Mouse (Mus musculus): ENCODE data around the gene BC029722.

The BC029722 gene

DNA sequence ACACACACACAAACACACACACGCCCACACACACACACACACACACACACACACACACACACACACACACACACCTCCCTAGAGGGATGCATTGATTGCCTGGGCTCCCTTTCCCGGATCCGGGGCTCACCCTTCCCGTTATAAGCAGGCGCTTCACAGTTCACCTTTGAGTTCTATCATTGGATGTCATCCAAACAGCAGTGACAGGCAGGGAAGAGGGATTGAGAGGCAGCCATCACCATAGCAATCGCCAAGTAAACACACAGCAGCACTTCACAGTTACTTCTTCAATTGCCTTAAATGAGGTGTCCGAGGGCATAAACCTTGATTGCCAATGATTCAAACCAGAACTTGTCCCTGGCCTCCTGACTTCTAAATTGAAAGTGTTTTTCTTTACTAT lies 40.2 kb downstream of the BC029722 start:
- DNase-seq (ENCODE audit: low spot score) = no peak

DNA sequence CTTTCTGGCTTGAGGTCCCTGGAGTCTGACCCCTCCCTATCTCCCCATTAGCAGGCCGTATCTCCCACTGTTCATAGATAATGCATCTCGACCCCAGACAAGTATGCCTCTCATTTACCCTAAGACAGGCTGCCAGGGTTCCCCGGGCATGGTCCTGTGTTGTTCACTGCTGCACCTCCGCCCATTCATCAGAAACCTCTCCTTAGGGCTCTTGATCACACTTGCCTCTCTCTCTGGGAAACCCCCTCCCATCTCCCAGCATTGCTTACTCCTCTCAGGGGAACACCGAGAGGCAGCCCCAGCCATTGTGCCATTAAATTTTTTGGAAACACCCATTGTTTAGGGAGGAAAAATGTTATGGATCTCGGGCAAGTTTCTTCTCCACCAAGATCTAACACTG lies 41.2 kb downstream of the BC029722 start:
- no peak for DNase-seq (ENCODE audit: low spot score)

DNA sequence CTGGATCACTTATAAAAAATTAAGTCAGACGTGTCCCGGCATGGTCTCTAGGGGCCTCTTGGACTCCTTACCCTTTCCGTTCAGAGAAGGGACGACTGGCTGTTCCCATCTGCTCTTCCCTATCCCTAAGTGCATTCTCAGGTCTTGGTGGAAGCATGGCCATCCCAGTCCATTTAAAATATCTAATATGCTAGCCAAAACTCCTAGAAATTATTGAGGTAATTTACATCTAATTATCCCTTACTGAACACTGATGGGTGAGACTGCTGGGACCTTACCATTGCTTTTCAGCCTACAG lies 41.6 kb downstream of the BC029722 start:
- no peak for DNase-seq (ENCODE audit: low spot score)

DNA sequence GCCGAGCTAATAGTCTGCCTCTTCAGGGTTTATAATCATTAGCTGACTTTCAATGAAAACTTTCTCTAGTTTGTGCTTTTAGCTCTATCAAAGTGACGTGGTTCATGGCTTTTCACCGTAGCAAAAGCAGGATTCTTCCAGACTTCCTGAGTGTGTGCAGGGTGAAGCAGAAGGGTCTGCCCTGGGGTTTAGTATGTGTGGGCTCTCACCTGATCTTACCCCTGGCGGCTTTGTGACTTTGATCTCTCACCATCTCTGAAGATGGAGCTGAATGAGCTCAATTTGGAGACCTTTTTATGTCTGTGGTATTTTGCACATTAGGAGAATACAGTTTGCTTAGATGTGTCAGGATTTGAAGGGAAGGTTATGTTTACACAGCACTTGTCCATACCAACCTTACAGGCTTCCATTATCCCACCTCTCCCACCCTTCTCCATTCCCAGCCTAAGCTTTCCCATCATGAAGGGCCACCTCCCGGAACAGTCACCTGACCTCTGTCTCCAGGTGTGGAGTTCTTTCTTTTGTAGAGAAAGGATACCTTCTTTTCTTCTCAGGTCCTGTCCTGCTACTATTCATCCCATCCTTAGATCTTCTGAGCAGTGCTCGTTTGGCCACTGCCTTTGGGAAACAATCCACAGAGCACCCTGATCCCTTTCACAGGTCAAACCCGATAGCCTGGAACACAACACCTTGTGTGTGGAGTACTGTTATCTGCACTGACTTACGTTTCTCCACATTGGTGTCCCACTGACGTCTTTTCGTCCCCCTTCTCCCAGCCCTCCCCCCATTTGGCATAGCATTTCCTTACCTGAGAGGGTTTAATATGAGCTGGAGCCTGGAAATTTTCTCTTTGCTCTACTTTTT lies 42.2 kb downstream of the BC029722 start:
- no peak for DNase-seq (ENCODE audit: low spot score)

DNA sequence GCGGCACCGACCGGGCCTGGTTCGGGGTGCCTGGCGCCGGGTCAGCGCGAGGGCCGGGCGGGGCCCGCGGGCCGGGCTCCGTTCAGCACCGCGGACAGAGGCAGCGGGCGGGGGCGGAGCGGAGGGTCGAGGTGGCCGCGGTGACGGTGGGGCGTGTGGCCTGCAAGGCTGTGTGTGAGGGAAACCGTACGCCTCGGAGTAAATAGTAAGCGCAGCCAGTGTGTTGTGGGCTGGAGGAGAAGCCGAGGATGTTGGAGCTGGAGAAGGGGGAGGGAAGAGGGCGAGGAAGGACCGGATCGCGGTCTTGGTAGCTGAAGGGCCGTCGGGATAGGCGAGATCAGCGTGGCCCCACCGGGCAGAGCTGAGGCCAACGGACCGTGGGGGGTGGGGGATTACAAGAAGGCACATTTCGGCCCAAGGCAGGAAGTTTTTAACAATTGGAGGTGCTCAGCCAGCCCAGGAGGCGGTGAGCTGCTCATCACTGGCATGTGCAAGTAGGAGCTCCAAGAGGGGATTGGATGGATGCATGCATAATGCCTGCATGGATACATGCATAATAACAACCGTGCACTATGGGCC lies 43.5 kb downstream of the BC029722 start:
- no peak for DNase-seq (ENCODE audit: low spot score)

DNA sequence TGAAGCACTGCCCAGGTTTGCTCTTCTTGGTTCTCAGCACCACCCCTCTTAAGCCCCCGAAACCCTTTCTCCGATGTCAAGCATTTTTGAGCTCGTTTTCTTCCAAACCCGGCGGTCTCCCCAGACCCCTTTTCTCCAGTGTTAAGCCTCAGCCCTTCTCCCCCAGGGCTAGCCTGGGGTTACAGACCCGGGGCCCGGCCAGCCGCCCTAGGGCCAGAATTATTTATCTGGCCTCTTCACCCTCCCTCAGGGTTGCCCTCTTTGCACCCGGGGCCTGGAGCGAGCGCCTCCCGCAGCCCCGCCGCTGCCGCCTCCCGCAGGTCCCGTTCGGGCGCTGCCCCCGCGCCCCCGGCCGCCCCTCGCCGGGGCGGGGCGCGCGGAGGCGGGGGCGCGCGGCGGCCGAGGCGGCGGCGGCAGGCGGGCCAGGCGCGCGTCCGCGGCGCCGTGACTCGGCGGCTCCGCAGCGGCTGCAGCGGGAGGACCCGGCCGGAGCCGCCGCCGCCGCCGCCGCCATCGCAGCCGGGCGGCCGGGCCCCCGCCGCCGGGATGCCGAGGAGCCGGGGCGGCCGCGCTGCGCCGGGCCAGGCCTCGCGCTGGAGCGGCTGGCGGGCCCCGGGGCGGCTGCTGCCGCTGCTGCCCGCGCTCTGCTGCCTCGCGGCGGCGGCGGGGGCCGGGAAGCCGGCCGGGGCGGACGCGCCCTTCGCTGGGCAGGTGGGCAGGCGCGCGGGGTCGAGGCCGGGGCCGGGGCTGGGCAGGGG lies 44.1 kb downstream of the BC029722 start, which contains the start of gene Mmp24:
TSS of gene Mmp24 (plus strand) at position 416 of the 758 bp plus-strand sequence.
- DNase-seq (ENCODE audit: low spot score) = no peak

DNA sequence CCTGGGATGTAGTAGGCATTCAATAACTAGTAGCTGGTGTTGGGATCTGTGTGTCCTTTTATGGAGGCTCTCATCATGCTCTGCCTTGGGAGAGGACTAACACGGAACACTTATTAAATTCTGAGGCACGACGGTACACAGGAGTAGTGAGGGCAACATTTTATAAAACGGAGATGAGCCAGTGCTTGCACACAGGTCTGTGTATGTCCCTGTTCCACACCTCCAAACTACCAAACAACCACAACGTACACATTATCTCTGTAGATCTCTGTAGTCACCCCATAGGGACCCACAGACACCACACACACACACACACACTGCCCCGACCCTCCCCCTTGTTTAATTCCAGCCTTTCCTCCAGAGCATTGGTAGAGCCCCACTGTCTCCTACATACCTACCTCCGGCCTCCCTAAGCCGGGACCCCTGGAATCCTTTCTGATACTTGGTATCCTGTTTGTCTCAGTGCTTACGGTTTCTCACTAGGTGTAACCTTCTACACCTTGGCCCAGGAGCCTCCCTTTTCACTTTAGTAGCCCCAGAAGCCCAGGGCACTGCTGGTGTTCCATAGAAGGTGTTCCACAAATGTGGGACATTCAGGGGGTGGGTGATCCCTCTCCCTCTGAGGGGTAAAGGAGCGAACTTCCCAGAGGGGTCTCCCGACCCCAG lies 44.8 kb downstream of the BC029722 start:
- no peak for DNase-seq (ENCODE audit: low spot score)

DNA sequence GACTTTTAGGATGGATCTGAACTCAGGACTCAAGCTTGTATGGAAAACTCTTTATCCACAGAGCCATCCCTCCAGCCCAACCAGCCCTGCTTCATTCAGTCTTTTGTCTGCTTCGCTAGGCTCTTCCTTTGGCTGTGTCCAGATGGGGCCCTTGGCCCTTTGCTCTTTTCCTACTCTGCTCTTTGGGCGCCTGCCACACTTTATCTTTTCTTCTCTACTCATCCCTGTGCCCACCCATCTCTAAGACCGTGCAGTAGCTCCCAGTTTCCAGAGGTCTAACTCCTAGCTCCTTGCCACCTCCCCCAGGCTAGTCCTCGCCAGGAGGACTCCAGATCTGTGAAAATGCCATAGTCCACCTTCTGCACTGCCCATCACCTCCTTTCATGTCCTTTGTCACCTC lies 45.6 kb downstream of the BC029722 start:
- DNase-seq (ENCODE audit: low spot score) = no peak

All from adipocyte (in vitro differentiated cells).